Mouse (Mus musculus) hindlimb bud, embryonic 11.5 days (tissue): ENCODE results near the gene 4931428F04Rik.
A peak's percentile ranks its signal among the peaks of the same experiment; 100 is the strongest.

ENCODE experiments used
- DNase-seq: peaks from one replicate; pipeline ENCODE4 v3.0.0-alpha.2; 2012; ENCODE audit warnings: low read depth, low spot score; ENCODE audit errors: extremely low spot score

The 4931428F04Rik gene

GRCm38 (mm10) chr8:105288958-105289732, 519 bp downstream of the 4931428F04Rik start:
- peak; percentile 92 for DNase-seq

- DNase-seq = no peak
Observed at GRCm38 (mm10) chr8:105288231-105288630, 1.4 kb downstream of the 4931428F04Rik start.

GRCm38 (mm10) chr8:105286907-105287306, 2.8 kb downstream of the 4931428F04Rik start:
- no peak for DNase-seq

- DNase-seq = no peak
Observed at GRCm38 (mm10) chr8:105285514-105285913, 4.2 kb downstream of the 4931428F04Rik start.

GRCm38 (mm10) chr8:105283074-105283473, 6.6 kb downstream of the 4931428F04Rik start:
- no peak for DNase-seq

- no peak for DNase-seq
Observed at GRCm38 (mm10) chr8:105282239-105282638, 7.4 kb downstream of the 4931428F04Rik start.

GRCm38 (mm10) chr8:105281821-105282220, 7.8 kb downstream of the 4931428F04Rik start:
- DNase-seq = no peak

- DNase-seq = no peak
Observed at GRCm38 (mm10) chr8:105280567-105280966, 9.1 kb downstream of the 4931428F04Rik start.

GRCm38 (mm10) chr8:105278911-105279334, 10.7 kb downstream of the 4931428F04Rik start:
- DNase-seq = no peak

GRCm38 (mm10) chr8:105276292-105277120, 13.2 kb downstream of the 4931428F04Rik start:
- DNase-seq = no peak

- no peak for DNase-seq
Observed at GRCm38 (mm10) chr8:105275840-105276239, 13.8 kb downstream of the 4931428F04Rik start, which contains the start of gene Nol3. Gene Nol3, plus strand, starts transcription at chr8:105276140.

- no peak for DNase-seq
Observed at GRCm38 (mm10) chr8:105275387-105275786, 14.3 kb downstream of the 4931428F04Rik start.

GRCm38 (mm10) chr8:105270916-105271186, 18.8 kb downstream of the 4931428F04Rik start:
- DNase-seq = no peak

- no peak for DNase-seq
Observed at GRCm38 (mm10) chr8:105270101-105270915, 19.4 kb downstream of the 4931428F04Rik start.

GRCm38 (mm10) chr8:105269461-105269947, 20.2 kb downstream of the 4931428F04Rik start, which contains the start of gene Hsf4:
Gene Hsf4, plus strand, starts transcription at chr8:105269801.
- no peak for DNase-seq

GRCm38 (mm10) chr8:105269075-105269458, 20.6 kb downstream of the 4931428F04Rik start:
- DNase-seq = no peak

- DNase-seq = no peak
Observed at GRCm38 (mm10) chr8:105268342-105269074, 21.2 kb downstream of the 4931428F04Rik start.

- no peak for DNase-seq
Observed at GRCm38 (mm10) chr8:105266775-105267174, 22.9 kb downstream of the 4931428F04Rik start.

GRCm38 (mm10) chr8:105265128-105265527, 24.5 kb downstream of the 4931428F04Rik start:
- DNase-seq = no peak
